Mouse (Mus musculus): Measurements from ENCODE around the gene Tssk4. TPM values are rescaled to one million over a fixed set of nuclear protein-coding genes. Genes with fewer than 3 reads are reported as not detected.

Gene Tssk4
- total and polyA plus RNA-seq, 2 experiments from 2014 or later = 0.16 to 0.28 TPM

- ATAC-seq (ENCODE audit: low FRiP score) (peak; percentile 50; the same call in 1 of the 2 replicates), DNase-seq (ENCODE audit: low spot score) (peak; percentile 22)
- TF ChIP-seq CTCF (IDR thresholded peaks at IDR 0.05) = no peak
- 54% methylated on average over 22 of the region's 22 CpGs for WGBS
- Histone ChIP-seq H3K4me1 (ENCODE audit: insufficient read depth, low read length) (no peaks in the 10 kb centered on the region), H3K4me3 (ENCODE audit: low read depth, low read length) (peak overlapping the region; percentile 19; the same call in 1 of the 2 replicates), H3K4me2 (ENCODE audit: low read depth, low read length, poor library complexity, severe bottlenecking) (peak overlapping the region; percentile 21; the same call in 1 of the 2 replicates), H3K9me3 (ENCODE audit: low read length) (no peaks in the 10 kb centered on the region), H3K27me3 (ENCODE audit: insufficient read depth, low read length) (no peaks in the 10 kb centered on the region), H3K9ac (replicated peaks; ENCODE audit: low read length, poor library complexity, severe bottlenecking) (no peak overlapping the region), H3K27ac (ENCODE audit: low read depth, low read length) (no peak overlapping the region), H3K36me3 (ENCODE audit: insufficient read depth, low read length) (no peaks in the 10 kb centered on the region)
Measured at GRCm38 (mm10) chr14:55618486-55619195, 31.3 kb upstream of the Tssk4 start.

GRCm38 (mm10) chr14:55628077-55628827 lies 21.7 kb upstream of the Tssk4 start:
- peaks cover 84% of the 10 kb centered on the region for H3K36me3 ChIP-seq (ENCODE audit: insufficient read depth, low read length)
- WGBS = 94% methylated on average over 27 of the region's 27 CpGs

GRCm38 (mm10) chr14:55629312-55629711 lies 20.7 kb upstream of the Tssk4 start:
- Histone ChIP-seq H3K4me3 (ENCODE audit: low read depth, low read length) (no peak overlapping the region), H3K4me1 (ENCODE audit: insufficient read depth, low read length) (no peaks in the 10 kb centered on the region; the same call in 1 of the 2 replicates), H3K9ac (replicated peaks; ENCODE audit: low read length, poor library complexity, severe bottlenecking) (no peak overlapping the region), H3K4me2 (ENCODE audit: low read depth, low read length, poor library complexity, severe bottlenecking) (no peak overlapping the region), H3K9me3 (ENCODE audit: low read length) (no peaks in the 10 kb centered on the region), H3K27me3 (ENCODE audit: insufficient read depth, low read length) (no peaks in the 10 kb centered on the region), H3K36me3 (ENCODE audit: insufficient read depth, low read length) (peaks cover 89% of the 10 kb centered on the region), H3K27ac (ENCODE audit: low read depth, low read length) (no peak overlapping the region)
- peak; percentile 67 for TF ChIP-seq CTCF (IDR thresholded peaks at IDR 0.05)
- 55% methylated on average over 5 of the region's 5 CpGs for WGBS
- no peak for DNase-seq (ENCODE audit: low spot score)
- ATAC-seq (ENCODE audit: low FRiP score) = no peak

More at GRCm38 (mm10) chr14:55628077-55628827, 21.7 kb upstream of the Tssk4 start:
- ATAC-seq (ENCODE audit: low FRiP score) = no peak
- no peaks in the 10 kb centered on the region for H3K4me1 ChIP-seq (ENCODE audit: insufficient read depth, low read length)
- no peak overlapping the region for H3K9ac ChIP-seq (replicated peaks; ENCODE audit: low read length, poor library complexity, severe bottlenecking)
- H3K9me3 ChIP-seq (ENCODE audit: low read length) = no peaks in the 10 kb centered on the region
- TF ChIP-seq CTCF (IDR thresholded peaks at IDR 0.05) = no peak
- H3K4me2 ChIP-seq (ENCODE audit: low read depth, low read length, poor library complexity, severe bottlenecking) = no peak overlapping the region
- no peak overlapping the region for H3K4me3 ChIP-seq (ENCODE audit: low read depth, low read length)
- H3K27me3 ChIP-seq (ENCODE audit: insufficient read depth, low read length) = no peaks in the 10 kb centered on the region
- no peak for DNase-seq (ENCODE audit: low spot score)
- H3K27ac ChIP-seq (ENCODE audit: low read depth, low read length) = no peak overlapping the region

- no peak for TF ChIP-seq CTCF (IDR thresholded peaks at IDR 0.05)
- ATAC-seq (ENCODE audit: low FRiP score) = peak; percentile 60
- Histone ChIP-seq H3K9ac (replicated peaks; ENCODE audit: low read length, poor library complexity, severe bottlenecking) (peak overlapping the region; percentile 80), H3K36me3 (ENCODE audit: insufficient read depth, low read length) (peaks cover 56% of the 10 kb centered on the region), H3K4me3 (ENCODE audit: low read depth, low read length) (peak overlapping the region; percentile 71), H3K9me3 (ENCODE audit: low read length) (no peaks in the 10 kb centered on the region), H3K4me2 (ENCODE audit: low read depth, low read length, poor library complexity, severe bottlenecking) (peak overlapping the region; percentile 91), H3K27me3 (ENCODE audit: insufficient read depth, low read length) (no peaks in the 10 kb centered on the region), H3K4me1 (ENCODE audit: insufficient read depth, low read length) (peaks cover 6% of the 10 kb centered on the region; the same call in 1 of the 2 replicates), H3K27ac (ENCODE audit: low read depth, low read length) (peak overlapping the region; percentile 63)
- WGBS = 2% methylated on average over 22 of the region's 23 CpGs
- peak; percentile 37 for DNase-seq (ENCODE audit: low spot score)
Measured at GRCm38 (mm10) chr14:55634874-55635522, 15.0 kb upstream of the Tssk4 start.

- DNase-seq (ENCODE audit: low spot score) = peak; percentile 95
- peaks cover 56% of the 10 kb centered on the region for H3K36me3 ChIP-seq (ENCODE audit: insufficient read depth, low read length)
- H3K9ac ChIP-seq (replicated peaks; ENCODE audit: low read length, poor library complexity, severe bottlenecking) = peak within 1 kb of the TSS; percentile 80
- H3K27ac ChIP-seq (ENCODE audit: low read depth, low read length) = peak within 1 kb of the TSS; percentile 63
- H3K4me1 ChIP-seq (ENCODE audit: insufficient read depth, low read length) = peaks cover 6% of the 10 kb centered on the region; the same call in 1 of the 2 replicates
- peak within 1 kb of the TSS; percentile 71 for H3K4me3 ChIP-seq (ENCODE audit: low read depth, low read length)
- no peak for TF ChIP-seq CTCF (IDR thresholded peaks at IDR 0.05)
- H3K27me3 ChIP-seq (ENCODE audit: insufficient read depth, low read length) = no peaks in the 10 kb centered on the region
- ATAC-seq (ENCODE audit: low FRiP score) = peak; percentile 88
- no peaks in the 10 kb centered on the region for H3K9me3 ChIP-seq (ENCODE audit: low read length)
- WGBS = 2% methylated on average over 33 of the region's 33 CpGs
- peak within 1 kb of the TSS; percentile 91 for H3K4me2 ChIP-seq (ENCODE audit: low read depth, low read length, poor library complexity, severe bottlenecking)
Measured at GRCm38 (mm10) chr14:55635523-55636007, 14.4 kb upstream of the Tssk4 start, which contains the start of gene Ipo4. TSS of gene Ipo4 (minus strand) at chr14:55635957.

Data from midbrain, postnatal 0 days (tissue).